Comparison of ENCODE assay signal across 8 mouse cellular contexts in genomic region chr3:37653935-37654729, GRCm38 (mm10). TPM values are rescaled to one million over a fixed set of nuclear protein-coding genes. Genes with fewer than 3 reads are reported as not detected.
DNase-seq lines count a peak whose midpoint lies in the region; ATAC-seq and TF ChIP-seq lines count a peak whose summit lies in the region.

No protein-coding gene starts in this region.

- H3K36me3 ChIP-seq in forebrain, embryonic 14.5 days (ENCODE audit: control insufficient read depth, insufficient read depth, low read length) = no peaks in the 10 kb centered on the region
- no peaks in the 10 kb centered on the region for H3K36me3 ChIP-seq in hindbrain, postnatal 0 days (ENCODE audit: insufficient read depth, low read length)
- H3K36me3 ChIP-seq in liver, embryonic 13.5 days = no peaks in the 10 kb centered on the region

- peak; percentile 90 for ATAC-seq in Patski
- no peak for ATAC-seq in forebrain, embryonic 14.5 days
- ATAC-seq in hindbrain, postnatal 0 days = no peak
- ATAC-seq in liver, embryonic 13.5 days (ENCODE audit: low read depth) = peak; percentile 60

- peak overlapping the region; percentile 17; the same call in 1 of the 2 replicates for H3K4me3 ChIP-seq in forebrain, embryonic 14.5 days (ENCODE audit: low read depth, low read length)
- peak overlapping the region; percentile 27 for H3K4me3 ChIP-seq in hindbrain, postnatal 0 days (ENCODE audit: low read length)
- peak overlapping the region; percentile 51 for H3K4me3 ChIP-seq in liver, embryonic 13.5 days (replicated peaks)

- peaks cover 3% of the 10 kb centered on the region for H3K4me1 ChIP-seq in forebrain, embryonic 14.5 days (ENCODE audit: control insufficient read depth, insufficient read depth, low read length)
- H3K4me1 ChIP-seq in hindbrain, postnatal 0 days (ENCODE audit: insufficient read depth, low read length) = peaks cover 5% of the 10 kb centered on the region; the same call in 1 of the 2 replicates
- H3K4me1 ChIP-seq in liver, embryonic 13.5 days (replicated peaks) = peaks cover 47% of the 10 kb centered on the region

- peak; percentile 61 to 76 for DNase-seq in adrenal gland, adult (ENCODE audit: inconsistent age in 2 of 2, low spot score in 1 of 2)
- DNase-seq in adrenal gland, postnatal 4 days (ENCODE audit: low spot score in 2 of 2) = no peak
- peak; percentile 98 for DNase-seq in Patski (ENCODE audit: low read depth, low spot score)
- no peak for DNase-seq in forebrain, embryonic 14.5 days (ENCODE audit: low spot score)
- DNase-seq in hindbrain, postnatal 0 days (ENCODE audit: low spot score) = peak; percentile 29
- peak; percentile 30 for DNase-seq in liver, embryonic 13.5 days
- peak; percentile 26 to 39 for DNase-seq in natural killer cell, adult 2 months (ENCODE audit: low spot score in 2 of 2)
- DNase-seq in left cerebral cortex, postnatal 36 days (ENCODE audit: low spot score in 2 of 2) = no peak

- POLR2A ChIA-PET in Patski (lab: Charles Lee) = interaction anchor here (0.7 to 2.3 kb wide), 6 partner anchors 9 to 507 kb away, joined by 3 to 14 read pairs (median 4); no protein-coding TSS in a partner anchor

- H3K4me2 ChIP-seq in forebrain, embryonic 14.5 days (ENCODE audit: low read length) = peak overlapping the region; percentile 48
- H3K4me2 ChIP-seq in hindbrain, postnatal 0 days (ENCODE audit: low read depth, low read length) = peak overlapping the region; percentile 57
- H3K4me2 ChIP-seq in liver, embryonic 13.5 days = peak overlapping the region; percentile 66

- H3K27ac ChIP-seq in forebrain, embryonic 14.5 days (ENCODE audit: low read depth, low read length) = no peak overlapping the region
- no peak overlapping the region for H3K27ac ChIP-seq in hindbrain, postnatal 0 days
- H3K27ac ChIP-seq in liver, embryonic 13.5 days = peak overlapping the region; percentile 37

- no peaks in the 10 kb centered on the region for H3K9me3 ChIP-seq in forebrain, embryonic 14.5 days (replicated peaks; ENCODE audit: control insufficient read depth, low read length)
- H3K9me3 ChIP-seq in hindbrain, postnatal 0 days (ENCODE audit: low read length) = no peaks in the 10 kb centered on the region
- no peaks in the 10 kb centered on the region for H3K9me3 ChIP-seq in liver, embryonic 13.5 days (replicated peaks)

- in situ Hi-C loops in Patski (cut with MboI; ENCODE audit: low pct_unique_long_range_greater_than_20kb) = loop anchor here (5.0 kb wide), 1 partner anchor 73 kb away; no protein-coding TSS in a partner anchor

- WGBS in forebrain, embryonic 14.5 days = 15% methylated on average over 16 of the region's 16 CpGs
- WGBS in hindbrain, postnatal 0 days = 10% methylated on average over 16 of the region's 16 CpGs
- WGBS in liver, embryonic 13.5 days (ENCODE audit: insufficient replicate concordance) = 5% methylated on average over 16 of the region's 16 CpGs

- no peak for TF ChIP-seq CTCF in Patski (IDR thresholded peaks at IDR 0.05)
- no peak for TF ChIP-seq CTCF in hindbrain, postnatal 0 days (IDR thresholded peaks at IDR 0.05; ENCODE audit: low read depth)

- CTCF ChIA-PET in Patski (lab: Charles Lee) = interaction anchor here (1.0 to 2.2 kb wide), 10 partner anchors 8 to 393 kb away, joined by 3 to 6 read pairs (median 4); no protein-coding TSS in a partner anchor

- no peaks in the 10 kb centered on the region for H3K27me3 ChIP-seq in Patski
- H3K27me3 ChIP-seq in forebrain, embryonic 14.5 days (replicated peaks; ENCODE audit: control insufficient read depth, insufficient read depth, low read length) = no peaks in the 10 kb centered on the region
- H3K27me3 ChIP-seq in hindbrain, postnatal 0 days (ENCODE audit: insufficient read depth, low read length) = no peaks in the 10 kb centered on the region
- H3K27me3 ChIP-seq in liver, embryonic 13.5 days = peaks cover 21% of the 10 kb centered on the region

- 0 out of 2 replicates have a peak overlapping the region, but pooled peaks have one; percentile 35 for H3K9ac ChIP-seq in forebrain, embryonic 14.5 days (ENCODE audit: low read length)
- H3K9ac ChIP-seq in hindbrain, postnatal 0 days (replicated peaks; ENCODE audit: low read length) = 0 out of 2 replicates have a peak overlapping the region, but pooled peaks have one; percentile 28
- peak overlapping the region; percentile 58 for H3K9ac ChIP-seq in liver, embryonic 13.5 days

- intact Hi-C loops in left cerebral cortex, postnatal 36 days (cut with DNase I) = no loop called here

RNA-seq across cellular contexts. Expression of gene Spry1, which starts 14.4 kb away (rescaled TPM):
- 10 to 100 TPM; 35.4 to 40.6 TPM for total RNA-seq in adrenal gland, postnatal 4 days (2021)
- 170 TPM for polyA plus RNA-seq in Patski (2021)
- polyA plus RNA-seq in forebrain, embryonic 14.5 days (2014; fragmentation: Nextera tagmentation; extraction: Ambion mirVana) = 6.0 and 7.3 TPM in 2 replicates
- 31.8 and 40.6 TPM in 2 replicates for total RNA-seq in hindbrain, postnatal 0 days (2014; rRNA removed)
- polyA plus RNA-seq in hindbrain, postnatal 0 days (2015; fragmentation: Nextera tagmentation; extraction: Ambion mirVana) = 5.5 and 5.6 TPM in 2 replicates
- polyA plus RNA-seq in liver, embryonic 13.5 days (2015; fragmentation: Nextera tagmentation; extraction: Ambion mirVana) = 2.0 and 2.4 TPM in 2 replicates
- total RNA-seq in left cerebral cortex, postnatal 36 days (2021) = 1 to 10 TPM; 9.5 to 9.6 TPM

Comparison
In these comparisons a context has a peak if more than half of its experiments do, and no peak if none do; other contexts are left out.
1. DNase-seq: peak in adrenal gland, adult (2 of 2), Patski (single experiment), hindbrain, postnatal 0 days (single experiment), liver, embryonic 13.5 days (single experiment) and natural killer cell, adult 2 months (2 of 2); none in adrenal gland, postnatal 4 days (0 of 2), forebrain, embryonic 14.5 days (single experiment) and left cerebral cortex, postnatal 36 days (0 of 2).
2. ATAC-seq: peak in Patski (single experiment) and liver, embryonic 13.5 days (single experiment); none in forebrain, embryonic 14.5 days (single experiment) and hindbrain, postnatal 0 days (single experiment).
3. RNA of gene Spry1, which starts 14.4 kb away (polyA plus RNA-seq): 170 TPM in Patski (single experiment); 6.0 to 7.3 TPM in forebrain, embryonic 14.5 days, 5.5 to 5.6 TPM in hindbrain, postnatal 0 days and 2.0 to 2.4 TPM in liver, embryonic 13.5 days; every median in the first group is over 10 times any median in the second.
4. Peak in every context shown above with its lines, with median percentiles within 50 percentile points of each other: H3K4me2 ChIP-seq, H3K4me3 ChIP-seq and H3K9ac ChIP-seq.